Mouse (Mus musculus) cortical plate, adult 2 months (tissue): Measurements from ENCODE around the gene Mvk.

Source experiments
- CTCF ChIP-seq: fragments of 200-500 bp; IDR thresholded peaks from 2 replicates; pipeline ENCODE4 v1.5.1; 2011; ENCODE audit warnings: mild to moderate bottlenecking, control low read depth, low read length; ENCODE audit not compliant: insufficient read depth; ENCODE audit errors: extremely low read depth
- POLR2A ChIP-seq: fragments of 200-500 bp; IDR thresholded peaks from 2 replicates; pipeline ENCODE4 v1.6.1; 2011; ENCODE audit warnings: mild to moderate bottlenecking, low read length, control low read depth; ENCODE audit not compliant: insufficient read depth; ENCODE audit errors: extremely low read depth

DNA sequence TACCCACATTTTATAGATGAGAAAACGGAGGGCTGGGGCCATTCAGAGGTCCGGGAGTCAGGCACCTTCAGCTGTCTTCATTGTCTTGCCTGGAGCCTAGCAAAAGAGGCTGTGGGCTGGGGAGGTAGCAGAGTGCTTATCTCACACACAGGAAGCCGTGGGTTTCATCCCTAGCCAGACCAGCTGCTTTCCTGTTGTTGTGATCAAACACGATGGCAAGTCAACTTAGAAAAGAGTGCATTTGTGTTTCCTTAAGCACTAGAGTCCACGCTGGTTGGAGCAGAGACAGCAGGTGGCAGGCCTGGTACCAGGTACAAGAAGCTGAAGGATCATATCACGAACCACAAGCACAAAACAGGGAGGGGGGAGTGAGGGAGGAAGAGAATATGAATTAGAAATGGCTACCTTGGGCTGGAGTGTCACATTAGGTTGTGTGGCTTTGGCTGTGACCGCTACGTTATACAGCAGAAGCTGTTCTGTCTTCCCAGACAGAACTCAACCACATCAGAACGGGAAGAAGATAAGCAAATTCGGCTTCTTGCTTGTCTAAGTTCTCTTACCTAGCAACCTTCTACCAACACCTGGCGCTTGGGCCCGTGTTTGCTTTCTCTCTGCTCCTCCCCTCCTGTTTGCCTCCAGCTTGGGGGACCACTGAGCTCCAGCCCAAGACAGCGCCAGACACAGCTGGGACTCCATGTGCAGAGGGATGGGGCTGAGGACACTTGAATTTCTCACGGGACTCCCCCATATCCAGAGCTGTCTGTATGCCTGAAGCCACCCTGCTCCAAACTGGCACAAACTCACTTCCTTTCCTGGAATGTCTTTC is 61.4 kb downstream of the Mvk start:
- TF ChIP-seq POLR2A, result no peak
- TF ChIP-seq CTCF, result no peak
